Mouse (Mus musculus) embryonic facial prominence, embryonic 13.5 days (tissue): ENCODE results near the gene Osgep. TPM values are rescaled to one million over a fixed set of nuclear protein-coding genes. Genes with fewer than 3 reads are reported as not detected.

ENCODE experiments used
- ATAC-seq: fragments of 200-750 bp; cut with Nextera tagmentation; 2 replicates; pipeline ENCODE4 v1.8.0; 2017; ENCODE audit warnings: low read depth; ENCODE audit not compliant: insufficient number of reproducible peaks, insufficient read depth, low FRiP score, low TSS enrichment
- H3K27ac ChIP-seq: fragments of 300-500 bp; sonication (generic); 2 replicates; pipeline ENCODE4 v1.5.1; 2015; ENCODE audit warnings: moderate library complexity, mild to moderate bottlenecking, inconsistent platforms
- H3K27me3 ChIP-seq: fragments of 300-500 bp; sonication (generic); 2 replicates; pipeline ENCODE4 v1.6.1; 2015; ENCODE audit warnings: mild to moderate bottlenecking, inconsistent platforms
- H3K36me3 ChIP-seq: fragments of 300-500 bp; sonication (generic); 2 replicates; pipeline ENCODE4 v1.6.1; 2015; ENCODE audit warnings: mild to moderate bottlenecking, inconsistent platforms
- H3K4me1 ChIP-seq: fragments of 300-500 bp; sonication (generic); 2 replicates; pipeline ENCODE4 v1.6.1; 2015; ENCODE audit warnings: inconsistent platforms
- H3K4me2 ChIP-seq: fragments of 300-500 bp; sonication (generic); 2 replicates; pipeline ENCODE4 v1.6.1; 2015; ENCODE audit warnings: moderate library complexity, mild to moderate bottlenecking, inconsistent platforms
- H3K4me3 ChIP-seq: fragments of 300-500 bp; sonication (generic); 2 replicates; pipeline ENCODE4 v1.5.1; 2015; ENCODE audit warnings: mild to moderate bottlenecking, inconsistent platforms
- H3K9ac ChIP-seq: fragments of 300-500 bp; sonication (generic); 2 replicates; pipeline ENCODE4 v1.6.1; 2015; ENCODE audit warnings: mild to moderate bottlenecking, inconsistent platforms
- H3K9me3 ChIP-seq: fragments of 300-500 bp; sonication (generic); 2 replicates; pipeline ENCODE4 v1.6.1; 2016; ENCODE audit warnings: inconsistent platforms
- WGBS: fragments of 180-500 bp; shearing (Covaris S2); methylation state at CpG from one replicate; pipeline ENCODE4 v1.1.7; 2015; ENCODE audit warnings: mixed read lengths; 5-methylcytosine and 5-hydroxymethylcytosine counted together
- polyA plus RNA-seq: library from polyadenylated mRNA; unstranded; fragments of >200 nt; fragmentation: Nextera tagmentation; extraction: Ambion mirVana; gene quantifications from 2 replicates; pipeline ENCODE4 v1.2.1, GENCODE M21; 2015

The Osgep gene
- polyA plus RNA-seq, 1 experiment from 2014 or later = 182 TPM

DNA sequence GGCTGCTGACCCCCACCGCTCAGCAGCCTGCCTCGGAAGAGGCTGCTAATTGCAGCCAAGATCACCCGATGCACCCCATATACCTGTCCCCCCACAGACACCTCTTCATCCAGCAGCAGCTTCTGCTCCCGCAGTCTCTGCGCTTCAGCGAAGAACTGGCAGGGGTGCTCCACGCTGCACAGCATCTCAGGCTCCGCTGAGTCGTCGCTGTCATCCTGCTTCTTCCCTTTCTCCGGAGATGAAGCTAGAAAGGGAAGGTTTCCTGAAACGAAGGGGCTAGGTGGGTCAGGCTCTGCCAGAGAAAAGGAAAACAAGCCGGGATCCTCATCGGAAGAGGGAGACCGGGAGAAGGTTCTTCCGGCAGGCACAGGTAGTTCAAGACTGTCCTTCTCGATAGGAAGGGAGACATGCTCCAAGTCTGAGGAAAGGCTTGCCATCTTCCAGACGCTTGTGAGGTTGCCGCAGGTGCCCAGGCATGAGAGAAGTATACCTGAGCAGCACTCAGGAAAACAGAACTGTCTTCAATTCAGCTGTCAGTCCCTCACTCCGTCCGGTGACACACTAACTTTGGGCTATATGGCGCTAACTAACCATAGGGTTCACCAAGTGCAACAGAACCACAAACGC is 27.8 kb downstream of the Osgep start:
- Histone ChIP-seq H3K4me2 (peak overlapping the region; percentile 91), H3K27me3 (peaks cover 28% of the 10 kb centered on the region), H3K27ac (no peak overlapping the region), H3K4me1 (peaks cover 21% of the 10 kb centered on the region), H3K9me3 (no peaks in the 10 kb centered on the region), H3K36me3 (no peaks in the 10 kb centered on the region), H3K9ac (peak overlapping the region; percentile 71), H3K4me3 (peak overlapping the region; percentile 49)
- WGBS = 12% methylated on average over 23 of the region's 23 CpGs
- no peak for ATAC-seq

DNA sequence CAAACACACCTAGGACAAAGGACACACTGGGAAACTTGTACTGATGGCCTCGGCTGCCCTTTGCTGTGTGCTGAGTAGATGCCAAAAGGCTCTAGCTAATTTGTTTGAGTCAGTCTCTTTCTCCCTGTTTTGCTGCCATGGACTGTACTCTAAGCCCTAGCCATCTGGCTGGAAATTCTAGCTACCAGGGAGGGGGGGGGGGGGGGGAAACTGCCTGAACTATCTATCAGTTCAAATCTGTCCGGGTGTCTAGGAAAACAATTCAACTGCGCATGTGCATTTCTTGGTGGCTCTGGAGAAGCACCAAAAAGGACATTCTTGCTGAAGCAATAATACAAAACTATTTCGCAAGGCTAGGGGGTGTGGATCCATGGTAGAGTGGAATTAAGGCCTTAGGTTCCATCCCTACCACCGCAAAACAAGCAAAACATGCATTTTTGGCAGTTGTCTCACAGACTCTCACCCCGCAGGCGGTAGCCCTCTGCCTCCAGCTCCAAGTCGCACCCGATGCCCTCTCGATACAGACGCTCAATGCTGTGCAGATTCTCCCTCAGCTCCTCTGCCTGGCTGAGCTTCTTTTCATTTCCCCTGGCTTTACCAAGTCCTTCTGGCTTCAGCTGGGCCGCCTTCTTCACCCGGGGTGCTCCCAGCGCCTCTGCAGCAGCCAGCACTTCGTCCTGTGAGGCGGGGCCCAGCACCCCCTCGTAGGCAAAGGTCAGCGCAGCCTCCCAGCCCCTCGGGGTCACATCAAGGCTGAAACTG is 28.5 kb downstream of the Osgep start:
- Histone ChIP-seq H3K4me1 (peaks cover 21% of the 10 kb centered on the region), H3K4me3 (peak overlapping the region; percentile 49), H3K9me3 (no peaks in the 10 kb centered on the region), H3K4me2 (peak overlapping the region; percentile 91), H3K9ac (peak overlapping the region; percentile 71), H3K27ac (no peak overlapping the region), H3K36me3 (no peaks in the 10 kb centered on the region), H3K27me3 (peaks cover 28% of the 10 kb centered on the region)
- 16% methylated on average over 19 of the region's 19 CpGs for WGBS
- no peak for ATAC-seq

DNA sequence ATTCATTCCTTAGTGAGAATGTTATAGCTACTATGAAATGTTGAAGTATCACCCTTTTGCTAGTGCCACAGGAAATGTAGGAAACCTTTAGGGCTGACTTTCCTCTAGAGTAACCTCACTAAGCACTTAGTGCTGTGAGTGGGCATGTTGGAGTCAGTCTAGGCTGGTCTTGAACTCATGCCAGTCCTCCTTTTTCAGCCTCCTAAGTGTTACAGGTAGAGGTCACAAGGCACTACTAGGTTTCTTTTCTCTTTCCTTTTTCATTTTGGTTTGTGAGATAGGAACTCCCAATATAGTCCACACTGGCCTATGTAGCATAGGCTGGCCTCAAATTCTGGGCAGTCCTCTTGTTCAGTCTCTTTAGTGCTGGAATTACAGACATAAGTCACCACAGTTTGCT is 29.3 kb downstream of the Osgep start:
- no peaks in the 10 kb centered on the region for H3K36me3 ChIP-seq
- H3K4me3 ChIP-seq = no peak overlapping the region
- H3K9me3 ChIP-seq = no peaks in the 10 kb centered on the region
- no peak for ATAC-seq
- H3K27ac ChIP-seq = no peak overlapping the region
- H3K27me3 ChIP-seq = peaks cover 28% of the 10 kb centered on the region
- no peak overlapping the region for H3K4me2 ChIP-seq
- peaks cover 21% of the 10 kb centered on the region for H3K4me1 ChIP-seq
- H3K9ac ChIP-seq = no peak overlapping the region

DNA sequence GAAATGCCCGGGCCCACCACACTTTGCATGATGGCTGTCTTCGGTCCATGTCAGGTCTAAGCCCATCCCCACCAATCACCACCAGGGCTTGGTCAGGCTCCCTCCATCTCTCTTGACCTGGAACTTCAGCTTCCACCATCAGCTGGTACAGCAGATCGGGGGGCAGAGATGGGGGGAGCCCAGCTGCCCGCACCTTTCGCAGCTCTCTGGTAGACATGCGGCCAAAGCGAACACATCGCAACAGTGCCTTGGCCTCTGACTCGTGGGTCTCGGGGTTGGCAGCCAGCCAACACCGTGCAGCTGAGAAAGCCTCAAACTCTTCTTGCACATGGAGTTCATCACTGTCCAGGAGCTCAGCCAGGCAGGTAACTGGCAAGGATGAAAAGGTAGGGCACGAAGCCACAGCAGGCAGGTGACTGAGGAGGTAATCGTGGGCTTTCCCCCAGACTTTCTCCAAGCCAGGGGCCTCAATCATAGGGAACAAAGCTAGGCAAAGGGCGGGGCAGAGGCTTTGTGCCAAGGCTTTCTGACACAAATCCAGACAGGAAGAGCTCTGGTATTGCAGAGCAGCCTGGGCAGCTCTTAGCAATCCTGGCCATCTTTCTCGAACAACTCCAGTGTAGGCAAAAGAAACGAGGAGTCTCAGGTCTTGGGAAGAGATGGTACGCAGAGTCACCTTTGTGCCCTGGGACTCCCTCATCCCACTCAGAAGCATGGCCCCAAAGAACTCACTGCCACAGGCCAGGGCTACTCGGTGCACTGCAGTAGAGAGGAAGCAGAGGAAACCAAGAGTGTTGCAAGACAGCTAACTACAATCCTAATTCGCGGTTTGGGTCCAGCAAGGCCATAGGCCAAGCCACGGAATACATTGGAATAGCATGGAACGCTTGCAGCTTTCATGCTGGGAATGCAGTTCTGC is 31.9 kb downstream of the Osgep start:
- 0 out of 2 replicates have a peak, but pooled peaks have one; percentile 13 for ATAC-seq

DNA sequence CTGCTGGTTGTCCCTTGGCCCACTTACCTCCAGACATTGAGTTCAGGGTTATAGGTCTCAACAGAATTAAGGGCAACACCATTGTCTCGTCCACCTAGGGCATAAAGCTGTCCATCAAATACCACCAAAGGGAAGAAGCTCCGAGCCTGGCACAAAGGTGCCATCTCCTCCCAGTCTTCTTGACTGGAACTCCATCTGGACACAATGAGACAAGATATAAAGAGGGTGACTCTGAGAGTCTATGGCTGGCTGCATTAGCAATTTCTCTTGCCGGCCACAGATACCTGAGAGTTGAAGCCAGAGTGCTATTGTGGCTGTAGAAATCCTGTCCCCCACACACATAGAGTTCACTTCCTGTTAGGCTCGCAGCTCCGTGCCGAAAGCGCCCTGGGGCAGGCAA is 32.6 kb downstream of the Osgep start:
- no peak for ATAC-seq
- H3K4me2 ChIP-seq = no peak overlapping the region
- H3K36me3 ChIP-seq = no peaks in the 10 kb centered on the region
- 80% methylated on average over 7 of the region's 7 CpGs for WGBS
- peaks cover 17% of the 10 kb centered on the region for H3K4me1 ChIP-seq
- H3K9ac ChIP-seq = no peak overlapping the region
- no peak overlapping the region for H3K27ac ChIP-seq
- H3K4me3 ChIP-seq = no peak overlapping the region
- H3K9me3 ChIP-seq = no peaks in the 10 kb centered on the region
- H3K27me3 ChIP-seq = peaks cover 18% of the 10 kb centered on the region

More for the DNA sequence above, 31.9 kb downstream of the Osgep start:
- no peaks in the 10 kb centered on the region for H3K36me3 ChIP-seq
- no peak overlapping the region for H3K4me3 ChIP-seq
- no peak overlapping the region for H3K4me2 ChIP-seq
- H3K27ac ChIP-seq = no peak overlapping the region
- H3K9ac ChIP-seq = no peak overlapping the region
- no peaks in the 10 kb centered on the region for H3K9me3 ChIP-seq
- WGBS = 85% methylated on average over 22 of the region's 22 CpGs
- H3K27me3 ChIP-seq = peaks cover 25% of the 10 kb centered on the region
- H3K4me1 ChIP-seq = peaks cover 21% of the 10 kb centered on the region

DNA sequence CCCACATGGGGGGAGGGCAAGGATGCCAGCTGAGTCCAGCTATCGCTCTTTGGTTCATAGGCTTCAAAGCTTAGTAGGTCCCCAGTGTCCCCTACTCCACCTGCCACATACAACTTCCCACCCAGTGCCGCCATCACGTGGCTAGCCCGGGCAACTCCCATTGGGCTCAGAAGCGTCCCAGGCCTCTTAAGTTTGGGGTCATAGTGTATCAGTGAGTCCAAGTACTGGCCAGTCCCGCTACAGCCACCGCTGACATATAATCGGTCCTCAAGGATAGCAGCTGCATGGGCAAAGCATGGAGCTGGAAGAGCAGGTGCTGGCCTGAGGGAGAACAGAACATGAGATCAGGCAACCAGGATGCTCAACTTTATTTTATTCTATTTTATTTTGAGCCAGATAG is 33.1 kb downstream of the Osgep start:
- peaks cover 12% of the 10 kb centered on the region for H3K4me1 ChIP-seq
- no peaks in the 10 kb centered on the region for H3K9me3 ChIP-seq
- ATAC-seq = no peak
- no peak overlapping the region for H3K4me3 ChIP-seq
- WGBS = 90% methylated on average over 8 of the region's 8 CpGs
- H3K4me2 ChIP-seq = no peak overlapping the region
- H3K27me3 ChIP-seq = peaks cover 13% of the 10 kb centered on the region
- no peak overlapping the region for H3K9ac ChIP-seq
- H3K36me3 ChIP-seq = no peaks in the 10 kb centered on the region
- H3K27ac ChIP-seq = no peak overlapping the region

DNA sequence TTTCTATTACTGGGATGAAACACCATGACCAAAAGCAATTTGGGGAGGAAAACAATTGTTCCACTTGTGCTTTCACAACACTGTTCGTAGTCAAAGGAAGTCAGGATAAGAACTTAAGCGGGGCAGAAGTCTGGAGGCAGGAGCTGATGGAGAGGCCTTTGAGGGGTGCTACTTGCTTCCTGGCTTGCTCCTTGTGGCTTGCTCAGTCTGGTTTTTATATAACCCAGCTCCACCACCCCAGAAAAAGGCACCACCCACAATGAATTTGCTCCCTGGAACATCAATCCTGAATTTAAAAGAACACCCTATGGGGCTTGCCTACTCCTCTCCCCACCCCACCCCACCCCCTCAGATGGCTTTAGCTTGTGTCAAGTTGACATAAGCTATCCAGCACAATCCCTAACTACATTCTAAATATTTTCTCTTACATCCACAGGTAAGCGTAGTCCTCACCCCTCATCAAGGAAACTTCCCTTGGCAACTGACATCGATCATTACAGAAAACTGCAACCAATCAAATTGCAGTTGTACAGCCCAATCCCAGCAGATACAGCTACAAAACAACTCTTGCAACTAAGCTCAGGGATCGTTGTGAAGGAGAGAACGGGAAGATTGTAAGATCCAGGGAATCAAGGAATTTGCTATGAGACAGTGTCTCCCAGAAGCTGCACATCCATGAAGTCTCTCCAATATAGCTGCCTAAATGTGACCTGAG is 48.3 kb downstream of the Osgep start:
- WGBS = 74% methylated on average over 6 of the region's 6 CpGs
- no peaks in the 10 kb centered on the region for H3K9me3 ChIP-seq
- H3K4me2 ChIP-seq = no peak overlapping the region
- H3K36me3 ChIP-seq = no peaks in the 10 kb centered on the region
- no peak for ATAC-seq
- no peaks in the 10 kb centered on the region for H3K4me1 ChIP-seq
- H3K27ac ChIP-seq = no peak overlapping the region
- no peaks in the 10 kb centered on the region for H3K27me3 ChIP-seq
- H3K4me3 ChIP-seq = no peak overlapping the region
- H3K9ac ChIP-seq = no peak overlapping the region

DNA sequence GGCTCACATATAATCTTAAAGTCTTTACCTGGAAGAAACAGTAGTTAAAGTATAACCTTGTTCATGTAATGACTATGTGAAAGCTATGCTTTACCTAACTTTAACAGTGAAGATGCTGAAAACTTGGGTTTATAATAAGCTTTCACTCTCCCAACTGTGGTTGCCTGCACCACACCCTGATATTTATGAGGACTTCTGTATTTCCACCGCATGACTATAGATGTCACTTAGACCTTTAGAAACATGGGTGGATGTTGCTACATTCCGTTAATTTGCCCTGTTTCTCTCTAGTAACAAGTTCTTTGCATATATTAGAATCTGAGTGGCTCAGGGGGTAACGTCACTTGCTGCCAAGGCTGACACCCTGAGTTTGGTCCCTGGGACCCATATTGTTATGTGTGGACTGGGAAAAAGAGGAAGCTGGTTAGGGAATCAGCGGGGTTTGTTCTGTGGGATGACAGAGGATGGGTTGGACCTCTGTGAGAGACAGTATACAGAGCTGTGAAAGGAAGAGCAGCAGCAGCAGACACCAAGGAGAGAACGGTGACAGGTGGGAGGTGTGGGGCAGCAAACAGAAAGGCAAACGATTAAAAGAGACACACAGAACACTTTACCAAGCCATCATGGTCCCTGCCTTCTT is 49.0 kb downstream of the Osgep start:
- 79% methylated on average over 6 of the region's 6 CpGs for WGBS
- H3K4me1 ChIP-seq = peaks cover 2% of the 10 kb centered on the region; the same call in 1 of the 2 replicates
- no peak overlapping the region for H3K4me3 ChIP-seq
- no peaks in the 10 kb centered on the region for H3K36me3 ChIP-seq
- no peak for ATAC-seq
- no peak overlapping the region for H3K4me2 ChIP-seq
- no peak overlapping the region for H3K27ac ChIP-seq
- H3K9me3 ChIP-seq = no peaks in the 10 kb centered on the region
- no peak overlapping the region for H3K9ac ChIP-seq
- H3K27me3 ChIP-seq = no peaks in the 10 kb centered on the region

DNA sequence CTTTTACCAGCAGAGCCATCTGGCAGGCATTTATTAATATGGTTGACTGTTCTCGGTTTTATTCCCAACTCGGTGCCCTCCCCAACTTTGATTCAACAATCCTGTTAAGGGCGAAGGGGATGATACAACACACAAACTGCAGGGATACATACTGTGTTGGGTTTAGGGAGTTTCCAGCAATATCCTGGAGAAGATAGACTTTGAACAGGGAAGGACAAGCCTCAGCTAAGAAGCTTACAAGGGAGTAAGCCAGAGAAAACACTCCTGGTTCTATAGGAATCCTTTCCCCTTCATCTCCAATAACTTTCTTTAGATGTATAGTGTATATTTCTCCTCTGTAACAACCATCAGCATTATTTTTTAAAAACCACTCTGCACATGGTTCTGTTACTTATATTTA is 49.5 kb downstream of the Osgep start:
- Histone ChIP-seq H3K27ac (no peak overlapping the region), H3K36me3 (no peaks in the 10 kb centered on the region), H3K9me3 (no peaks in the 10 kb centered on the region), H3K9ac (no peak overlapping the region), H3K4me1 (peaks cover 5% of the 10 kb centered on the region; the same call in 1 of the 2 replicates), H3K27me3 (no peaks in the 10 kb centered on the region), H3K4me3 (no peak overlapping the region), H3K4me2 (no peak overlapping the region)
- no peak for ATAC-seq
- WGBS = 73% methylated on average over 3 of the region's 3 CpGs

DNA sequence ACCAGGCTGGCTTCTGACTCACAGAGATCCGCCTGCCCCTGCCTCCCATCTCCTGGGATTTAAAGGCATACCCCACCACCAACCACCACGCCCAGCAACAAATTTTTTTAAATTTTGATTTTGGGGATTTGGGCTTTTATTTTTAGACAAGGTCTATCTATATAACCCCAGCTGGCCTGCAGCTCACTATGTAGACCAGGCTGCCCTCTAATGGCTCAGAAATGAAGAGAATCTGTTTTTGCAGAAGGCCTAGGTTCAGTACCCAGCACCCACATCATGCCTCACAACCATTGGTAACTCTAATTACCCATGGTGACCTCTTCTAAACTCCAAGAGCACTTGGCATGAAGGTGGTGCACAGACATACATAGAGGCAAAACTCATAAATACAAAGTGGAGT is 53.4 kb downstream of the Osgep start:
- no peak overlapping the region for H3K9ac ChIP-seq
- H3K4me1 ChIP-seq = peaks cover 5% of the 10 kb centered on the region; the same call in 1 of the 2 replicates
- ATAC-seq = no peak
- H3K4me2 ChIP-seq = peak overlapping the region; percentile 64; the same call in 1 of the 2 replicates
- H3K27me3 ChIP-seq = no peaks in the 10 kb centered on the region
- no peak overlapping the region for H3K27ac ChIP-seq
- H3K36me3 ChIP-seq = no peaks in the 10 kb centered on the region; the same call in 1 of the 2 replicates
- H3K4me3 ChIP-seq = no peak overlapping the region
- WGBS = 82% methylated on average over 2 of the region's 2 CpGs
- H3K9me3 ChIP-seq = no peaks in the 10 kb centered on the region
